Mouse (Mus musculus) spleen, postnatal 4 days (tissue): ENCODE data around the gene Rtn4rl2.

Experiments
- DNase-seq, 2 experiments: peaks; one replicate each; pipeline ENCODE4 v3.0.0; 2022; ENCODE audit warnings: low spot score in 2 of 2

Gene Rtn4rl2

DNA sequence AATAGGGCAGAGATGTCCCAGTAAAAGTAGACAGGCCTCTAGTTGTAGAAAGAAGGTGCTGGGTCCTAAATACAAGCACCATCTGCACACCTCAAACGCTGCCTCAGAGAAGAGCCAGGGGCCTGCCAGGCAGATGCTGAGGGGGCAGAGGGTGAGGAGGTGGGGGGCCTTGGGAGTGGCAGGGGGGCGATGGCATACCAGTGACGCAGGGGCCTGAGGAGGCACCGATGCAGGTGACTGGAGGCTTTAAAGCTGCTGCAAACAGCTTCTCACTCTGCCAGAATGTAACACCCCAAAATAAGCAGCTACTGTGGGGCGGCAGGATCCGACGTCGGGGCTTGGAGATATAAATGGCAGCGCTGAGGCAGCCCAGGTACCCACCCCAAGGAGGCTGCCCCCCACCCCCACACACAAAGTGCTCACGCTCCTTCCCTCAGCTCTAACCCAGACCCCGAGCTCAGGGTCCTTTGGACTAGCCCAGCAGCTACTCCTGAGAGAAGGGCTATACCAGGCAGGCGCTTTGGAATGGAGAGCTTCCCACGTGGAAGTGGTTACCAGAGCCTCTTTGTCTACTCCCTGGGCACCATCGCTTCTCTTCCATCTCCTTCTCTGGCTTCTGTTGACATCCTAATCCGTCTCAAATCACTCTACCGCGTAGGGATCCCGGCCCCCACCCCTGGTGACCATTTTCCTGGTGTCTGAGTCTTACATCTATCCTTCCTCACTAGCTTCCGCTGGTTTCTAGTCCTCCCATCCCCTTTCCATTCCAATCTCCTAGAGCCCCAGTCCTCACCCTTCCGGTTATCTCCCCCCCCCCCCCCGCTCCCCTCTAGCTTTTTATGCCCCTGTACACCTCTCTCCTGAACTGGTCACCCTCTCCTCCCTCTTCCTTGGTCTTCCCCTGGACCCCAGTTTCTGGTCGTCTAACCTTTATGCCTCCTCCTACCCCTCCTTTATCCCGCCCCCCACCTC, 1.1 kb downstream of the Rtn4rl2 start:
- DNase-seq: peak in 1 of 2 experiments; percentile 11

DNA sequence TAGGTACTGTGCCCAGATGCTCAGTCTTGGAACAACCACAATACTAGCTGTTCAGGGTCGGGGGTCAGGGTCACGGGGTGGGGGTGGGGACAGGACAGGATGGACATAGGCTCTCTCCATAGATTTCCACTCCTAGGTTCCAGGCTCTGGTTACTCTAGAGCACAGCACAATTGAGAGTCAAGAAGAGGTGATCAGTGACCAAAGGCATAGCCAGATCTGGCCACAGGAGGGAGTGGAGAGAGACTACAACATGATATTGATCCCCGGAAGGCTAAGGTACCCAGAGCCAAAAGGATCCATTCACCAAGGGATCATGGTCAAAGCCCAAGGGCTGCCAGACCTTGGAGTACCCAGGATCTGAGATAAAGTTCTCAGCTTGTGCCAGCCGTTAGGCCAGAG, 1.9 kb downstream of the Rtn4rl2 start:
- no peak for DNase-seq

DNA sequence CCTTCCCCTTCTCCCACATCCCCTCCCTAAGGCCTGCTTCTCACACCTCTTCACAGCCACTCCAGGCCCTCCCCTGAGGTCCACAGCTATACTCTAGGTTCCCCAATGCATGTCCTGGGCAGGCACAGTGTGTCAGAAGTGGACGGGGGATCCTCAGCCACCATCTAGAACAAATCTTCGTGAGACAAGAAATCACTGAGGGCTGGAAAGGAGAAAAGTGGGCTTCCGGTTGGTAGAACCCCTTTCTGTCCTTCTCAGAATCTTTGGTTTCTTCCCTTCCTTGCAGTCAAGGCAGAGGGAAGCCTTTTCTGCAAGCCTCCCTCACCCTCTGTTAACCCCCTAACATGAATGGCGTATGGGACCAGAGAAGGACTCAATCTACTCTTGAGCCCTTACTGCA, 2.6 kb downstream of the Rtn4rl2 start:
- peak in 1 of 2 experiments; percentile 59 for DNase-seq

DNA sequence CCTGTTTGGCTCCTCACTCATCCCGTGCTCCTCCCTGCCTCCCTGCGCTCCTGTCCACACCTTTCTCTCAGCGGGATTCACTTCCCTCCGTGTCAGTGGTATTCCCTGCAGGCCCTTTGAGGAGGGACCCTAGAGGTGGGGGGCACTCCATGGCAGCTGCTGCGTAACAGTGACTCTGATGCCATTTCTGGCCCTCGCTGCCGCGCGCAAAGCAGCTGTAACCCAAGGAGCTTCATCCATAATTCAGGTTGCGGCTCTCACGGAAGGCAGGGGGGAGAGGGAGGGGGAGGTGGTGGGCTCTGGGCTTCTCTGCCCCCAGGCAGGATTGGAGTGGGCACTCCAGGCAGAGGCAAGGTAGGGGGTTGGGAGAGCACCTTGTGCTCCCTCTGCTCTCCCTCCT, 3.0 kb downstream of the Rtn4rl2 start:
- DNase-seq: peak; percentile 12 to 55

DNA sequence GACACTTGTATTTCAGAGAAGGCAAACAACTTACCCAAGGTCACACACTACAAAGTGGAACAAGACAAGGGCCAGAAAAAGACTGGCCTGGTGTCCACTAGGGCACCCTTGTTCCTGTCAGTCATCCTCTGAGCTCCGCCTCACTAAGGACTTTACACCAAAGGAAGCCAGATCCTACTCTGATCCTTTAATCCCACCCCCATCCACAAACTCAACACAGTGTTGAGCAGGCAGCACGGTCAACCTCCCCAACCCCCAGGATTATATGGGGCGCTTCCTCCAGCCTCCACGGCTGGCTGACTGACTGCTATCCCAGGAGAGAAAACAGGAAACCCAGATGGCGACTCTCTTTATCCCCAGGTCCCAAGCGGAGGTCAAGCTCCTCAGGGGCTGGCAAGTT, 3.4 kb downstream of the Rtn4rl2 start:
- peak in 1 of 2 experiments; percentile 10 for DNase-seq

DNA sequence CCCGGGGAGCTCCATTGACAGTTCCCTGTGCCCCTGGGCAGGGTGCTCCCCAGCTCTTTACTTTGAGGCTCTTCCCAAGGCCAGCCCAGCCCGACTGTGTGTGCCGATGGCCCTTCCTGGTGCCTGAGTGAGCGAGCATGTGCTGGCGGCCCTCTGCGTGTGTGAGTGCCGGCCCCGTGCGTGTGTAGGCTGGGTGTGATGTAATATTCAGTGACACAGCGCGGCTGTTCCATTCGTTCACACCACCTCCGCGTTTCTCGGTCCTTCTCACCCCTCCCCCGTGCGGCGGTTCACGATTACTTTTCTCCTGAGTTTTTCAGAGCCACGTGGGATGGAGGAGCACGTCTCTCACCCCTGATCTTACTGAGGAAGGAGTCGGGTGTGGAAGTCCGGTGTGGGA, 3.9 kb downstream of the Rtn4rl2 start:
- peak in 1 of 2 experiments; percentile 12 for DNase-seq

DNA sequence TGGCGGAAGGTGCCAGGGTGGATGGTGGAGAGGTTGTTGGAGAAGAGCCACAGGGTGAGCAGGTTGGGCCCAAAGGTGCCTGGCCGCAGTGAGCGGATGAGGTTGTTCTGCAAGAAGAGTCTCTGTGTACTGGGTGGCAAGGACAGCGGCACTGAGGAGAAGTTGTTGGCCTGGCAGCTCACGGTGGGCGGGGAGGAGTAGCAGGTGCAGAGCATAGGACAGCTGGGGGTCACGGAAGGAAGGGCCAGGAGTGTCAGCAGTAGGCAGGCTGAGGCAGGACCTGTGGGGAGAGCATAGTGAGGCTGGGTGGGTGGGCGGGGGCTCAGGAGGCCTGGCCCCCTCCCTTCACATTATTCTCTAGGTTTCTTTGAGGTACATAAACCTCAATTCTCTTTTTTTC, 5.9 kb downstream of the Rtn4rl2 start:
- DNase-seq: no peak

DNA sequence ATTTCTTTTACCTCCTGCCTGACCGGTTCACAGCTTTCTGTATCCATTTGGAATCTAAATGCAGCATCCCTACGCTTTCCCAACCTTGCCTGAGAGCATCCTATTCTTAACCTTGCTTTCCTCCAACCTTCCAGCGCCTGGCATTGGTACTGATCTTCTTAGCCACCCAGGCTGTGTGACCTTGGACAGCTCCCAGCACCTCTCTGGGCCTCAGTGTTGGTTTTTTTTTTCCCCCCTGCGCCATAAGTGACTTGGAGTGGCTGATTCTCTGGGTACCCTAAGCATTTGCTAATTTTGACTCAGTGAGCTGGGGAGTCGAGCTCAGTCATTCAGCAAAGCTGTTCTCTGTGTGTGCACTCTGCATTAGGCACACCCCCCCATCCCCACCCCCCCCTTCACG, 10.7 kb downstream of the Rtn4rl2 start:
- no peak for DNase-seq

DNA sequence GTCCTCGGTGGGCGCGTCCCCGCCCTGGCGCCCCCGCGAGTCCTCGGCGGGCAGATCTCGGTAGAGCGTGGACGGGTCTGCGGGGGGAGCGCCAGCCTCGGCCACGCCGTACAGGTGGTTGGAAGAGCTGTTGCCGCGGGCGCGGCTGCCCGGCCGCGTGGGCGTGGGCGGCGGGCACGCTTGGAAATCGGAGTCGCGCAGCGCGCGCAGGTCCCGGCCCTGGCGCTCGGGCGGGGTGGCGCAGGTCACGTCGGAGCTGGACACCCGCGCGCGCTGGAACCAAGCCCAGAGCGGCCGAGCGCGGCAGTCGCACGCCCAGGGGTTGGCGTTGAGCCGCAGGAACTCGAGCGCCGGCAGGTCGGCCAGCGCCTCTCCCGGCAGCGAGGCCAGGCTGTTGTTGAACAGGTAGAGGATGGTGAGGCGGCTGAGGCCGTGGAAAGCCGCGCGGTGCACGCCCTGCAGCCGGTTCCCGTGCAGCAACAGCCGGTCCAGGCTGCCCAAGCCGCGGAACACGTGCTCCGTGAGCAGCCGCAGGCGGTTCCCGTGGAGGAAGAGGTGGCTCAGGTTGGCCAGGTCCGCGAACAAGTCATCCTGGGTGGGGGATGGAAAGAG, 14.3 kb downstream of the Rtn4rl2 start:
- DNase-seq: peak in 1 of 2 experiments; percentile 71

DNA sequence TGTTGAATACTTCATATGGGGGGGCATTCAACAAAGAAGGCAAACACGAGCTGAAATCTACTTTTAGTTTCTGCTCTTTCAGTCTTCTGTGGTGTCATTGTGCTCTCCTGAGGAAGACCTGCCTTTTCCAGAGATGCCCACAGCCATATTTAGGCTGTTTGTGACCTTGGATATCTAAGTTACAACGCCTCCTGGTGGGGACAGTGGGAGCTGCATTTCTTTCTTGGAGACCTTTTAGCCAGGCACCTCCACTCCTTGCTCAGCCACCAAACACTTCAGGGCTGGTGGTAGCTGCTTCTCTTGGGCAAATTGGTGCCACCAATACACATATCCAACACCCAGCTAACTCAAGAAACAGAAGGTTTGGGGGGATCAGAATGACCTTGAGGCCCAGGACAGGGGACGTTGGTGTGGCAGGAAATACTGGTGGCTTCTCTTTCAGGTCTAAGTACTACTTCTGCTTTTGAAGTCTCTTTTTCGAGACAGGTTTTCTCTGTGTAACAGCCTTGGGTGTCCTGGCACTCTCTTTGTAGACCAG, 15.8 kb downstream of the Rtn4rl2 start:
- DNase-seq: peak; percentile 71 to 86

DNA sequence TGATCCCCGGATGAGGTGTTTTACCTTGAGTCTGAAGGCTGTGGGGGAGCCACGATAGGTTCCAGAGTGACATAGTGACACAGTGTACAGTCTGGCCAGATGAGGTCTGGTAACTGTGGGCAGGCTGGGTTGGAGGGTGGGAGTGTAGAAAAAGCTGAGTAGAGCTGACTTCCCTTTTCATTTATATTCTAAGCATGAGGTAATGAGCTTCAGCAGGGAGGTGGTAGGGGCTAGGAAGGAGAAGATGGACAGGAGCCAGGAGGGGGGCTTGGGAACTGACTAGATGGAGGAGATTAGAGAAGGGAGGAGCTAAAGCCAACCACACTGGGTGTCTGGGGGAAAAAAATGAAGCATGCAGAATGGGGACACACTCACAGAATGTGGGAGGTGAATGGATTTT, 17.5 kb downstream of the Rtn4rl2 start:
- no peak for DNase-seq

DNA sequence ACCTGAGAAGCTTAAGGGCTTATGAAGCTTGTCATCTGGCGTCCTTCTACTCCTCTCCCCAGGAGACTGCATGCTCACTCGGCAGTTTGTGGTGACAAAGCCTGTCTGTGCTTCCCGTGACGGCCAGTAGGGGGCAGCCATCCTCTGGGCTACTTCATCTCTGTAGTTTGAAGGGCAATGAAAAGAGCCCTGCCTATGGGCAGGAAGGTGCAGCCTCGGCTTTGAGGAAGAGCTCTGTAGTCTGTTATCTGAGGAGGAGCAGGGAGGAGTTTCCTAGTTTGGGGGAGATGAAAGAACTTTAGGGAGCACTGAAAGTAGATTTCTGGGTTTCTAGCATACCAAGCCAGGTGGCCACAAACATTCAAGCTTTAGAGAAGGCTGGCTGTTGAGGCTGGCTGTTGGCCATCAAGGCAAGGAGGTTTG, 18.0 kb downstream of the Rtn4rl2 start:
- DNase-seq: peak; percentile 89 to 96

DNA sequence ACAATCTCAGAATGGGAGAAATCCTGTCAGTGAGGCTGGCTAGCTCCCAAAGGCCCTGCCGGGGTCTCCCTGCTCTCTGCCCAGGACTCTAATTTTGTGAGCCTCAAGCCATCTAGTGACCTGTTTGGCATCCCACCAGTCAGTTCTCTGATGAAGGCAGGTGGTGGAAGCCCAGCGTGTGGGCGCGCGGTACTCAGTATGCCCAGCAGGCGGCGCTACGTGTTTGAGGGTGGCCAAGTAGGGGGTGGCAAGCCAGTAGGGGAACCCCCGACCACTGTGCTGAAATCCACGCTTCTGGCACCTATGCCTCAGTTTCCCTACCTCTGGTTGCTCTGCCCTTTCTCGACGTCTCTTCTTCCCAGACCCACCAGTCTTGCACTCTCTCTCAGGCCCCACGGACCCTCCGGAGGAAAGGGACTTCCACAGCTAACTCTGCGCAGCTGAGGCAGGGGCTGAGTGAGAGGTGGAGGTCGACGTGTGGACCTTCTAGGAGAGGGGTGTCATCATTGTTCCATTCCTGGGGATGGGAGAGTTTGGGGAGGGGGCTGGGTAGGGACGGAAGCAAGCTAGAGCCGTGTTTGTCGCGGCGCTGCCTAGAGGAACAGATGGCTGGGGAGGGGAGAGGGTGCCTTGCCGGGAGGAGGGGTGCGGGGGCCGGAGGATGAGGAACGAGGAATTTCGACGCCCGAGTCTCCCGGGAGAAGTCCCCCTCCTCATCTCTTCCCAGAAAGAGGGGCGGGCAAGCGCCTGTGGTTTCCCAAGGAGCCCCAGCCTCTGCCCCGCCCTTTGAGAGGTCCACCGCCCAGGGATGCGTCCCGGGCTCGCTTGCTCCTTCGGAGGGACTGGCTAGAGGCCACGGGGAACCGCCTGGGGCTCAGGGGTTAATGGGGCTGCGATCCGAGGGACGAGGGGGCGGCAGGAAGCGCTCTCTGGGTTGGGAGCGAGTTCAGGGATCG, 20.6 kb downstream of the Rtn4rl2 start:
- DNase-seq: peak; percentile 72 to 91

DNA sequence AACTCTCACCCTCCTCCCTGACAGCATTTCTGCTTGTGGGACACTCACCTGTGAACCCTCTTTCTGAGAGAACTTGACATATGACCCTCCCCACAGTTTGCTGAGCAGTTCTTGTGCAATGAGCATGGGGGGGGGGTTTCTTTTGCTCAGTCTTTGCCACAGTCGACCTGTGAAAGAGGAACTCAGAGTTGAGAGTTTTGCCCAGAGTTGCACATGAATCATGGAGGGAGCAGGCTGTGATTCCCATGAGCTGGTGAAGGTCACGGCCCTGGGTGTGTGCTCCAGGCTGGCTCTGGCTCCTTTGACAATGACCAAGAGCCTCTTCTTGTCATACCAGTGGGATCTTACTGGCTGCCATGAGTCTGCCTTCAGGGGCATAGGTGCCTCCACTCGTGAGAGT, 24.3 kb downstream of the Rtn4rl2 start:
- no peak for DNase-seq

DNA sequence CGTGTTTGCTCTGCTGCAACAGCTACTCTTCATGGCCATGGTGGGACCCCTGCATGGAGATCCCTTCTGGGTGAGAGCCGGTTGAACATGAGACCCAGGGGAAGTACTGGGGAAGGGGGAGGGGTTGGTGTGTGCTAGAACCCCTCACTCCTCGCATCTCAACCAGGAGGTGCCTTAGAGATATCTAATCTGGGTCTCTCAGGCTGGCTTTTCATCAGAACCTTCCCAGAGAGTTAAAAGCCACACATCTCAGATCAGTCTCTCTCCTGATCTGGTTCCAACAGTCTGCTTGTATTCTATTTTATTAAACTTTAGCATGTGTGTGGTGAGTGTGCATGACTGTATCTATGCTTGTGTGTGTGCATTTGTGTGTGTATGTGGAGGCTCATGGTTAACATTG, 25.1 kb downstream of the Rtn4rl2 start:
- DNase-seq: no peak

DNA sequence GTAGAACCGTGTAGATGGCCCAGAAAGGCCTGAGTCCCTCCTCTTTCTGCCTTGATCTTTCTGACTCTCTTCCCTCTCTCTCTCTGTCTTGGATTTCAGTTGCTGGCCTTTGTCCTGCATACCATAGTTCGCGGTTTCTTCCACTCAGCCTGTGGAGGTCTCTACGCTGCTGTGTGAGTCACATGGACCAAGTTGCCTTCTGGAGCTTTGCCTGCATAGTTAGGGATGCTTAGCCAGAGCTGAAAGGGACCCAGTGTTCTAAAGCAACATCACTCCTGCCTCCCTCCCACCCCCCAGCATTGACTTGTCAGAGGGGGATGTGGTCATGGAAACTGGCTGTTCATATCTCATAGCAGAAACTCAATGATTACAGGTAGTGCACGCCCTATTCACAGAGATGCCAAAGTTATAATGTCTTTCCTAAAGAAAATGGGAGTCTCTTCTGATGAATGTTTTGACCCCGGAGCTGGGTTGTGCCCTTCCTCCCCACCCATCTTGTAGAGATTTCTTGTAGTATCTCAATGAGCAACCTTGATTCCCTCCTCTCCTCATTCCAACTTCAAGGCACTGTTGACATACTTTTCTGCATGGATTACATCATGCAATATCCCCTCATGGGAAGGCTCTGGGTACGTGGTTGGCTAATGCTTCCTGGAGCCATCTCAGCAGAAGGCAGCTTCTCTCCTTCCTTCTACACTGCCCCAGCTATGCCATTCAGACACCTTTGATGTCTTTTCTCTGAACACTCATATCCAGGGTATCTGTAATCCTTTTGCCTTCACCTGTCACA, 26.3 kb downstream of the Rtn4rl2 start:
- no peak for DNase-seq

DNA sequence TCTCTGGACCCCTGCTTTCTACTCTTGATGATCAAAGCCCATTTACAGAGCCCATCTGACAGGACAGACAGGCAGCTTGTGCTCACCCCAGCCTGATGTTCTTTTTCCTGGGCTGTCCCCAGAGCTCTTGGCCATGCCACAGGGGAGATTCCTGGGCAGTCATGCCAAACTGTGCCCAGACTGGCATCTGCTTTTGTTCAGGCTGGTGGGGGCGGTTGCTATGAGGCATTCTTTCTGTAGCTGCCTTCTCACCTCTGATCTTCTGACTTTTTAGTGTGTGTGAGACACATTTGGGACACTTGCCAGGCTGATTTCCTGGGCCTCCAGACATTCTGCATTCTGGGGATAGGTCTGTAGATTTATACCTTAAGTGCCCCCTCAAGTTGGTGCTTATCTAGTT, 28.0 kb downstream of the Rtn4rl2 start:
- DNase-seq: no peak

DNA sequence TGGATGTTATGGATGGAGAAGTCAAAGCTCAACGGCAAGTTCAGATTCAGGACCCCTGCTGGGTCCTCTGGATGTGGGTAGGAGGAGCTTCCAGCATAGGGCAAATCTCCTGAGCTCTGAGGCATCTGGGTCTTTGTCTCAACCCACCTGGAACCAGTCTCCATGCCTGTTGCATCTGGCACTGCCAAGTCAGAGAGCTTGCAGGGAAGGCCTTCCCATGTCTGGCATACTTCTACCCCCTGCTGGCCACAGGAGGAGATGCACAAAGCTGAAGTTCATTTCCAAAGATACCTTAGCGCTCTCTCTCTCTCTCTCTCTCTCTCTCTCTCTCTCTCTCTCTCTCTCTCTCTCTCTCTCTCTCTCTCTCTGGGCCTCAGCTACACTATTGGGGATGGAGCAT, 30.8 kb downstream of the Rtn4rl2 start:
- DNase-seq: peak; percentile 48 to 77

DNA sequence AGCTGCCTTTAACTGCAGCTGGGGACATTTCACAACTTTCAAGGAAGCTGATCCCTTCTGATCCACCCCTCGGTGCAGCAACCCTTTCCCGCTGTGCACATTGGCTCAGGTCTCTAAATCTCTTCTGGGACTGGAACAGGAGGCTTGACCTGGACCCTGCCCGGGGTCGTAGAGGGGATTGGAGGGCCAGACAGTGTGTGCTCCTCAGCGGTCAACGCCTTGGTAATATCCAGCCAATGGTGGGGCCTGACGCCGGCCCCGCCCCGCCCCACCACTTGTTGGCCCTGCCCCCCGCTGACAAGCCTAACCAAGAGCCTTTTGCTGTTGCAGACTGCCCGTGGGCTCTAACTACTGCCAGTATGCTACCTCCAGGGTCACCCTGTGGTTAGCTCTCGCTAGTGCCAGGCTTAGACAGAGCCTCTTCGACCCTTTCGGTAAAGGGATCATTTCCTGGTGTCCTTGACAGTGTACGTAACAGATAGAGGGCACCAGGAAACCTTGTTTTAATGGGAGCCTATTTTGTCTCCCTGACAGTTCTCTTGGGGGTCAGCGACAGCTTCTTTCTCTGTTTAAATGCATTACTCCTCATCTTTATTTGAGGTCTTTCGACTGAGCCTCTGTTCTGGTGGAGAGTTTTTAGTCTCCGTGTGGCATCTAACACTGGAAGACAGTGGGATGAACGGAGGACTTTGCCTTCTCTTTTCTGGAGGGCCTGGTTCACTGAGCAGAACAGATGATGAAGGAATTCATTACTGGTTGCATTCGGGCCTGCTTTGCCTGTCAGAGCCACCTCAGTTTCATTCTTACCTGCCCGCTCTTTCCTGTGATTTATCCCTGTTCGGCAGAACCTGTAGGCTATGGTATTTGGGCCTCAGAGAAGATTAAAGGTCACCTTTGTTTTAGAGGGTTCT, 35.1 kb downstream of the Rtn4rl2 start:
- DNase-seq: no peak
